Mouse (Mus musculus) layer of hippocampus, postnatal 36 days (tissue): Measurements from ENCODE around the gene Gm49388. TPM values are rescaled to one million over a fixed set of nuclear protein-coding genes. Genes with fewer than 3 reads are reported as not detected.
A peak's percentile ranks its signal among the peaks of the same experiment; 100 is the strongest.
"Not testable (repeated sequence)": the region's sequence is repeated elsewhere in the genome, so short reads cannot be mapped to it uniquely, and the experiment has no call there.

Source experiments
- DNase-seq, 2 experiments: peaks; one replicate each; pipeline ENCODE4 v3.0.0; 2022
- total RNA-seq, 2 experiments: library from RNA; stranded (reverse); gene quantifications; 2 replicates each; pipeline ENCODE4 v1.2.3; 2021

The Gm49388 gene
- total RNA-seq, 2 experiments from 2014 or later: 2.4 to 2.9 TPM

- DNase-seq: no peak
These were observed 16.9 kb downstream of the Gm49388 start for GRCm38 (mm10) chr7:127802313-127802712.

GRCm38 (mm10) chr7:127808821-127809220 lies 23.4 kb downstream of the Gm49388 start:
- DNase-seq: no peak

GRCm38 (mm10) chr7:127809846-127810245 lies 24.4 kb downstream of the Gm49388 start:
- DNase-seq: no peak

GRCm38 (mm10) chr7:127810650-127811049 lies 25.2 kb downstream of the Gm49388 start:
- DNase-seq: no peak

GRCm38 (mm10) chr7:127811240-127811639 lies 25.8 kb downstream of the Gm49388 start:
- no peak for DNase-seq

GRCm38 (mm10) chr7:127812292-127812691 lies 26.9 kb downstream of the Gm49388 start:
- DNase-seq: no peak

- no peak for DNase-seq
These were observed 28.4 kb downstream of the Gm49388 start for GRCm38 (mm10) chr7:127813821-127814220.

GRCm38 (mm10) chr7:127814241-127814921 lies 29.0 kb downstream of the Gm49388 start:
- DNase-seq: peak; percentile 73 to 77

- no peak for DNase-seq
These were observed 29.8 kb downstream of the Gm49388 start for GRCm38 (mm10) chr7:127815116-127815665.

GRCm38 (mm10) chr7:127815954-127816821 lies 30.8 kb downstream of the Gm49388 start:
- peak; percentile 68 to 71 for DNase-seq

GRCm38 (mm10) chr7:127817053-127817452 lies 31.6 kb downstream of the Gm49388 start:
- no peak for DNase-seq

GRCm38 (mm10) chr7:127817776-127818175 lies 32.4 kb downstream of the Gm49388 start:
- no peak for DNase-seq

- no peak for DNase-seq
These were observed 35.6 kb downstream of the Gm49388 start for GRCm38 (mm10) chr7:127820836-127821509.

- no peak for DNase-seq
These were observed 37.1 kb downstream of the Gm49388 start for GRCm38 (mm10) chr7:127822494-127822893.

- no peak for DNase-seq
These were observed 38.1 kb downstream of the Gm49388 start for GRCm38 (mm10) chr7:127823236-127824171.

GRCm38 (mm10) chr7:127824176-127824871 lies 38.9 kb downstream of the Gm49388 start, which contains the start of the genes Stx4a and Stx1b:
Gene Stx4a (plus strand): TSS chr7:127824294.
Gene Stx1b (minus strand): TSS chr7:127824549.
- DNase-seq: peak; percentile 59 to 62

- no peak for DNase-seq
These were observed 50.1 kb downstream of the Gm49388 start for GRCm38 (mm10) chr7:127835550-127835949.

GRCm38 (mm10) chr7:127837473-127837872 lies 52.1 kb downstream of the Gm49388 start:
- no peak for DNase-seq

- DNase-seq: not testable (repeated sequence)
These were observed 52.5 kb downstream of the Gm49388 start for GRCm38 (mm10) chr7:127837878-127838277.

GRCm38 (mm10) chr7:127840031-127840430 lies 54.6 kb downstream of the Gm49388 start:
- not testable (repeated sequence) for DNase-seq

GRCm38 (mm10) chr7:127840886-127841285 lies 55.5 kb downstream of the Gm49388 start:
- no peak for DNase-seq
